Mouse (Mus musculus) heart, postnatal 10 days (tissue): ENCODE data around the gene Lingo1. TPM values are rescaled to one million over a fixed set of nuclear protein-coding genes. Genes with fewer than 3 reads are reported as not detected.

ENCODE experiments used
- DNase-seq, 2 experiments: peaks; one replicate each; pipeline ENCODE4 v3.0.0; 2021
- intact Hi-C: fragments of 180-260 bp; cut with DNase I; formaldehyde crosslinking; loops from one replicate; pipeline ENCODE4 v1.15.1; 2025
- total RNA-seq, 2 experiments: library from RNA; stranded (reverse); gene quantifications; 2 replicates each; pipeline ENCODE4 v1.2.3; 2021

Lingo1 gene
- total RNA-seq, 2 experiments from 2014 or later = 2.1 to 2.3 TPM

- intact Hi-C loops = no loop called here
These were observed 223.5 kb downstream of the Lingo1 start for GRCm38 (mm10) chr9:56572534-56573479.

More at GRCm38 (mm10) chr9:56572534-56573479, 223.5 kb downstream of the Lingo1 start:
- DNase-seq = no peak

Other genes with a start within 250 kb of the Lingo1 start
- under 1 TPM in 1 of 2 experiments, not detected in 1; 0.32 TPM for gene Odf3l1, start 68.2 kb upstream of the Lingo1 start, total RNA-seq
- gene Cspg4, start 68.6 kb upstream of the Lingo1 start, total RNA-seq = 10 to 100 TPM; 42.6 to 43.4 TPM
- 10 to 100 TPM; 11.5 to 13.1 TPM for gene Snx33, start 131.9 kb upstream of the Lingo1 start, total RNA-seq
- gene Imp3, start 141.0 kb upstream of the Lingo1 start, total RNA-seq = 10 to 100 TPM; 45.5 to 48.7 TPM
- gene Snupn, start 154.4 kb upstream of the Lingo1 start, total RNA-seq = 1 to 10 TPM; 8.8 to 9.1 TPM
- 10 to 100 TPM; 21.2 to 21.8 TPM for gene Ptpn9, start 198.5 kb upstream of the Lingo1 start, total RNA-seq